Mouse (Mus musculus): ENCODE data around the gene Gm14548.
"Not testable (repeated sequence)": the region's sequence is repeated elsewhere in the genome, so short reads cannot be mapped to it uniquely, and the experiment has no call there.

Gene Gm14548

DNA sequence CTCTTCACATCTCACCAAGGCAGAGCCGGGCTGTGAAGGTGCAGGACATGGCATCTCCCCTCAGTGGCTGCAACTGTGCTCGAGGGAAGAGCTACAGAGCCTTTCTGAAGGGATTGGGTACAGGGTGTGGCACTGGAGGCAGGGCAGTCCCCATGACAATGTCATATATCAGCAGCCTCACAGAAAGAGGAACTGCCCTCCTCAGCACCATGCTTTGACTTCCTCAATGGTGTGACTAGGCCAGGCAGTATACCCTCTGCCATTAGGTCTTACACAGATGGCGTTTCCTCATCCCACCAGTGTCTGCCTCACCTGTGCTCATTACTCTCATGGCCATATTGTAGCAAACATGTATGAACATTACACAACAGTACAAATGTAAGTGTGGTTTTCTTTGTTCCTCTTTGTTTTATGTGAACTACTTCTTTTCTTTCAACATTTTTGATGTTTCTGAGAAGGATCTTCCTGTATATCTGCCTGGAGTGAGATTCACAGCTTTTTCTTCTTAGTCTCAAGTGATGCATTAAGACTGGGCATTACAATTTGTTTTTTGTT lies at the start of gene Gm14548:
Gene Gm14548, minus strand, starts transcription at position 85 of the 555 bp plus-strand sequence.
- DNase-seq (ENCODE audit: low spot score) = not testable (repeated sequence)

DNA sequence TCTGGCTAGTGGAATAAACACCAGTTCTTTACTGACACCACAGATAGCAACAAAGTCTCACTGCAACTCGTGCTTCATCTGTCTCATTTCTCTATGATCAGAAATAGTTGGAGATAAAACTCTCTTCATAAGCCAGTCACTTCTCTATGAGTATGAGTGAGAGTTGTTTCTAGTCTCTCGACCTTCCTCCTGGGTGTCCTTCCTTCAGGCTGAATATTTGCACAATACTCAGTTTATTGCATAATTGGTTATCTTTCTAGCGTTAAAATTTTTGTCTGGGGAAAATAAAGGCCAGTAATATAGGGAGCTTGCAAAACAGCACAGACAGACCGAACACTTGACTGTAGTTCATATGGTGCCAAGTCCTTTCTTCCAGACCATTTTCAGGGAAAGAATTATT lies 48.2 kb upstream of the Gm14548 start:
- no peak for DNase-seq (ENCODE audit: low spot score)

DNA sequence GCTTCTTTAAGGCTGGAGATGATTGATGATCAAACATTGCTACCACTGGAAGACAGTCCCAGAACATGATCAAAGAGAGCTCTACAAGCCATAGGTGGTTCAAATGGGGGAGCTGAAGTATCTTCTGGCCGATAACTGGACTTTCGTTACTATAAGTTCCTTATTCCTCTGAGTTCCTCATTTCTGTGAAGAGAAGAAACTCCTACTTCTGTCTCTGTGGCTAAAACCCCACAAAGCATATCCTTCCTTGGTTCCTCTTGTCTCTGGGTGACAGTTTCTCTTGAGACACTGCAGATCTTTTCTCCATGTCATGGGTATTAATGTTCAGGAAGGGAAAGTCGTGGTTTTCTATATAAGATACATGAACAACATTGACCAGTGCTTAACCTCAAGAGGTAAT lies 43.0 kb upstream of the Gm14548 start:
- DNase-seq (ENCODE audit: low spot score) = no peak

DNA sequence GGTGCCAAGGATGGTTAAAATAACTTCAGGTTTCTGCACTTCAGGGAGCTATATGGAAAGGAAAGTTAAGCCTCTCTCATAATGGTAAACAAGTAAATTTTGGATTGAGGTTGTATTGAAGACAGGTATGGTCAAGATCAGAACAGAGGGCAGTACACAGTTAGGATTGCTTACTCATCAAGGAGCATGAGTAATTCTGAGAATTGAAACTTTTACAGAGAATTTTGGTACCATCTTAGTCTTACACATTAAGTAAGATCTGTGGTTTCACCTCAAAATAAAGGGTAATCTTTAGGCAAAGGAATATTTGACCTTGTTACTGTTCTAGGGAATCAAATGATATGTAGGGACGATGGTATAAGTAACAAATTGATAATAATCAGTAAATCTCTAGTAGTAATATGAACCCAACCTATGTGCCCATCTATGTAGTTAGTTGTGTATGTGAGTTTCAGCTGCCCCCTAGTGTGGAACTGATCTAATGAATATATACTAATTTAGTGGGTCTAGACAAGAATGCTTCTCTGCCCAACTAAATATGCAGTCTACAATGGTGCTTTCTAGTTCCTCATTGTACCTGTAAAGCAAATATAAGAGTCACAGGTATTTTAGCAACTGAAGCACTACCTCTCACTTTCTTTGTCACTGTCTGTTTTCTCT lies 42.1 kb upstream of the Gm14548 start:
- DNase-seq (ENCODE audit: low spot score) = no peak

DNA sequence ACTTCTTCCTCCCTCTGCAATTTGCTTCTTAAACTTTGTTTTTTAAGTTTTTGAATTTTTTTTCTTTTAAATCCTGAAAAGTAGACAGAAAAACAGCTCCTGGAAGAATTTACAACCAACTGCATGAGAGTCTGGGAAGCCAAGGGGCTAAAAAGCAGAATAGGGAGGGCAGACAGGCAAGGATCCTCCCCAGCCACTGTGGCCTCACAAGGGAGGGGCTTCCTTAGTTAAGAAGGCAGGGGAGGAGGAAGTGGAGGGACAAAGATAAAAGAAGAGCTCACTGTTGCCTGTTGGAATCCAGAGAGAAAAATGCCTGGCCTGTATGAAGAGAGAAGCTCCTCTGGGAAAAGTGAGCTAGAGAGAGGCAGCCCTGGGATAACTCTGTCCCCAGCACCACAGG lies 37.6 kb upstream of the Gm14548 start:
- not testable (repeated sequence) for DNase-seq (ENCODE audit: low spot score)

DNA sequence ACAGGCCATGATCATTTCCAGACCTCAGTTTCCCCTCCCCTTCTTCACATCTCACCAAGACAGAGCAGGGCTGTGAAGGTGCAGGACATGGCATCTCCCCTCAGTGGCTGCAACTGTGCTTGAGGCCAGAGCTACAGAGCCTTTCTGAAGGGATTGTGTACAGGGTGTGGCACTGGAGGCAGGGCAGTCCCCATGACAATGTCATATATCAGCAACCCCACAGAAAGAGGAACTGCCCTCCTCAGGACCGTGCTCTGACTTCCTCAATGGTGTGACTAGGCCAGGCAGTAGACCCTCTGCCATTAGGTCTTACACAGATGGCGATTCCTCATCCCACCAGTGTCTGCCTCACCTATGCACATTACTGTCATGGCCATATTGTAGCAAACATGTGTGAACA lies 17.5 kb upstream of the Gm14548 start, which contains the start of gene Lilra6:
Gene Lilra6, minus strand, starts transcription at position 117 of the 400 bp plus-strand sequence.
- not testable (repeated sequence) for DNase-seq (ENCODE audit: low spot score)

DNA sequence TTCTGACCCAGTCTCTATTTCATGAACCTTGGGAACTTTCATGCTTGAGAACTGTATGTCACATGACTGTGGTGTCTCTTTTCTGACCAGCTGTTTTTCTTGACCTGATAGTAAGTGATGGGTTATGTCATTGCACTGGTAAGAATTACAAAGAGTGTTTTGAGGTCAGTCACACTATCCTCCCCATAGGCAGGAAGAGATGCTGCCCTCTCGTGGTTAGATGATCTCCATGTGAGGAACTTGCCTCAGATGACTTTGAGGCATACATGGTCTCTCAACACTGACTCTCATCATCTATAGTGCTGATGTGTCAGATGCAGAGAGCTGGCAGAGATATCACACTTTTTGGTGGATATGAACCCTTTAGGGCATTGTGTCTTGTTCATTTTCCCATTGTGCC lies 5.8 kb upstream of the Gm14548 start:
- no peak for DNase-seq (ENCODE audit: low spot score)

DNA sequence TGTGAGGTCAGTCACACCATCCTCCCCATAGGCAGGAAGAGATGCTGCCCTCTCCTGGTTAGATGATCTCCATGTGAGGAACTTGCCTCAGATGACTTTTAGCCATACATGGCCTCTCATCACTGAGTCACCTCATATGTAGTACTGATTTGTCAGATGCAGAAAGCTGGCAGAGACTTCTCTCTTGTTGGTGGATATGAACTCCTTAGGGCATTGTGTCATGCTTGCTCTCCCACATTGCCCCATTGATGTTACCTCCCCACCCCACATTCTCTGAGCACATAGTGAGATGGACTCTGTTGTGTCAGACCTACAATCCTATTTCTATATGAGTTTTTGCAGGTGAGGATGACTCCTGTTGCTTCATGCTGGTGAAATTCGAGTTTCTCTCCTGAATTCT lies 22.9 kb downstream of the Gm14548 start:
- DNase-seq (ENCODE audit: low spot score) = not testable (repeated sequence)

DNA sequence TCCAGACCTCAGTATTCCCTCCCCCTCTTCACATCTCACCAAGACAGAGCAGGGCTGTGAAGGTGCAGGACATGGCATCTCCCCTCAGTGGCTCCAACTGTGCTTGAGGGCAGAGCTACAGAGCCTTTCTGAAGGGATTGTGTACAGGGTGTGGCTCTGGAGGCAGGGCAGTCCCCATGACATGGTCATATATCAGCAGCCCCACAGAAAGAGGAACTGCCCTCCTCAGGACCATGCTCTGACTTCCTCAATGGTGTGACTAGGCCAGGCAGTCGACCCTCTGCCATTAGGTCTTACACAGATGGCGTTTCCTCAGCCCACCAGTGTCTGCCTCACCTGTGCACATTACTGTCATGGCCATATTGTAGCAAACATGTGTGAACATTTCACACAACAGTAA lies 53.0 kb downstream of the Gm14548 start, which contains the start of gene Pira2:
Gene Pira2, minus strand, starts transcription at position 101 of the 400 bp plus-strand sequence.
- DNase-seq (ENCODE audit: low spot score) = not testable (repeated sequence)

DNA sequence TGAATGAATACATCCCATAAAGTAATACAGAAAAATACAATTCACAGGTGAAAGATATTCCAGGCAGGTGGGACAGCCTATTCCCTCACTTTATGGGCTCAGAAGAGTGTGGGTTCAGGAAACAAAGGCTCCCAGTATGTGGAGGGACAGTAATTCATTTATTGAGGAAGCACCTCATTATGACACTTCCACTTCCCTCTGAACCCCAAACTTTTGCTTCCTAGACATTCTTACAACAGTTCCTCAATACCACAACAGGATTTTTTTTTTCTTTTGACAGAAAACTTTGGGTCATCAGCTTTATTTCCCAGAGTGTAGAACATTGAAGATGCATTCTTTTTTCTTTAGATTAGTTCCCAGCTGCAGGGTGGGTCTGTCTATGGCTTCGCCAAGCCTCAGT lies 60.1 kb downstream of the Gm14548 start:
- not testable (repeated sequence) for DNase-seq (ENCODE audit: low spot score)

All from urinary bladder, postnatal 25 days (tissue).